In the genomic region with DNA sequence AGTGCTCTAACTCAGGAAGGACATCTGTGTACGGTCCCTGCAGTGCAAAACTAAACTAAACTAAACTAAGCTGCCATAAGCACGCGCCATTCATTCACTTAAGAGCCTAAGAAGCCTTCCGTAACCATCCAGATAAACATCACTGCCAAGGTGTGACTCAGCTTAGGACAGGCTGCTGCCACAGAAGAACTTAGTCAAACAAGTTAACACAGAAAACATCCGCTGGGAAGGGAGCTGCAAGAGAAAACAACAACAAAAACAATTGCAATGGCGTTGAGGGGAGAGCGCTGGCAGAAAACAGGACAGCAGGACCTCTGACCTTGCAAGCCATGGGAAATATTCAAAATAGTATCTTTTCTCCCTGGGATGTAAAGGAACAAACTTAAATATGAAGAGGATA, we compare ENCODE assay signal across 23 mouse cellular contexts.
A peak's percentile ranks its signal among the peaks of the same experiment; 100 is the strongest.
DNase-seq lines count a peak whose midpoint lies in the region; TF ChIP-seq lines count a peak whose summit lies in the region.
"Had no signal": no experiment of that assay in that cellular context is flagged by ENCODE, and none has a peak within 500 bp of the region (broad histone marks: within the 10 kb centered on the region; RNA-seq: fewer than 3 reads in every experiment).

No protein-coding gene starts in this region.

- peaks cover 59% of the 10 kb centered on the region for H3K4me1 ChIP-seq in E14TG2a.4 (replicated peaks; ENCODE audit: low read depth, low read length)
- H3K4me1 ChIP-seq: intestine, embryonic 15.5 days had no signal

- peak overlapping the region; percentile 98; the same call in 1 of the 2 replicates for H3K4me3 ChIP-seq in E14TG2a.4 (replicated peaks; ENCODE audit: low read length)
- H3K4me3 ChIP-seq: embryonic facial prominence, embryonic 10.5 days; embryonic facial prominence, embryonic 13.5 days; erythroblast, embryonic 14.5 days; forebrain, embryonic 12.5 days; forebrain, embryonic 15.5 days; hindbrain, embryonic 12.5 days; intestine, embryonic 15.5 days had no signal

- no peak for TF ChIP-seq CTCF in E14TG2a.4 (conservative IDR thresholded peaks at IDR 0.05; ENCODE audit: low read length)

- H3K27me3 ChIP-seq in E14TG2a.4 (ENCODE audit: insufficient read depth, low read length), result no peaks in the 10 kb centered on the region
- H3K27me3 ChIP-seq: embryonic facial prominence, embryonic 13.5 days; forebrain, embryonic 12.5 days; forebrain, embryonic 15.5 days; hindbrain, embryonic 12.5 days; intestine, embryonic 15.5 days had no signal

- no peaks in the 10 kb centered on the region for H3K9me3 ChIP-seq in E14TG2a.4 (ENCODE audit: low read length)
- H3K9me3 ChIP-seq: embryonic facial prominence, embryonic 10.5 days; embryonic facial prominence, embryonic 13.5 days; forebrain, embryonic 12.5 days; forebrain, embryonic 15.5 days; G1E; hindbrain, embryonic 12.5 days; intestine, embryonic 15.5 days had no signal

- peaks cover 65% of the 10 kb centered on the region for H3K36me3 ChIP-seq in E14TG2a.4 (ENCODE audit: insufficient read depth, low read length)

- DNase-seq in ES-CJ7 (ENCODE audit: low read depth, low spot score), result peak; percentile 60
- DNase-seq in R1 (ENCODE audit: low read depth, low spot score), result peak; percentile 28
- no peak for DNase-seq in embryo, embryonic 9.5 days (ENCODE audit: extremely low spot score)
- DNase-seq in right cerebral cortex, postnatal 10 days (ENCODE audit: low spot score in 2 of 2), result no peak
- DNase-seq in ovary, postnatal 36 days (ENCODE audit: low spot score), result no peak
- DNase-seq: adrenal gland, adult 2 months; adrenal gland, postnatal 14 days; cerebellum, adult 11 months; cerebellum, adult 2 months; cerebellum, adult 9-11 months; cerebellum, postnatal 25 days; gastrocnemius, postnatal 10 days; heart, adult 11 months; kidney, adult 11 months had no signal

Comparison
In these comparisons a context has a peak if more than half of its experiments do, and no peak if none do; other contexts are left out.
1. DNase-seq: peak in ES-CJ7 (single experiment) and R1 (single experiment); none in embryo, embryonic 9.5 days (single experiment), right cerebral cortex, postnatal 10 days (0 of 2) and ovary, postnatal 36 days (single experiment).